Mouse (Mus musculus): ENCODE data around the gene Insig1. TPM values are rescaled to one million over a fixed set of nuclear protein-coding genes. Genes with fewer than 3 reads are reported as not detected.

The Insig1 gene
- polyA plus RNA-seq, 1 experiment from 2014 or later: 67.6 TPM

DNA sequence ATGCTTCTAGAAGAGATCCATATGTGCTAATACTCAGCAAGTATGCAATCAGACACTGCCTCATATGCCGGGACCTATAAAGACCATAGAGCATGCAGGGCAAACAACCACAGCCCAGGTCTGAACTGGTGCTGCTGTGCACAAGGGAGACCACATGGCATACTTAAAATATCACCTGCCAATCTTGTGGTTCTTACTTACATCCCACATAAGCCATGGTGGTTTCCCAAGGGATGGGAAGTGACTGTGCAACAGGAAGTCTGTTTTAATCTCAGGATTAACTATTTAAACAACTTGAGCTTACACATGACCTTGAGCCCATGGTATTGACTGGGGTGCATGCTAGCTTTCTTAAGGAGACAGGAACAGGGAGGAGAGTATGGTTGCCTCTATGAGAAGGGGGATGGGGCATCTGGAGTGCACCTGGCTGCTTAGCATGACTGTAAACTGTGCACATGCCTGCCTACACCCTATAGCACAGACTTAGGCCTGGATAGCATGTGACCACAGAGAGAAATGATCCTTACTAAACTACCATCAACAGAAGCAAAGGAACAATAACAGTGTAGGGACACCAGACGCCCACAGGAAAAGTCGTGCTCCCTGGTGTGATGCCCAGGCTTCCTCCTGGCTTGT, 7.1 kb upstream of the Insig1 start:
- H3K4me3 ChIP-seq (replicated peaks): no peak overlapping the region
- no peak overlapping the region for H3K27ac ChIP-seq (replicated peaks)
- no peaks in the 10 kb centered on the region for H3K36me3 ChIP-seq (replicated peaks)
- H3K9ac ChIP-seq: no peak overlapping the region
- H3K4me2 ChIP-seq: no peak overlapping the region
- 23% methylated on average over 3 of the region's 3 CpGs for WGBS (ENCODE audit: insufficient replicate concordance)
- no peaks in the 10 kb centered on the region for H3K27me3 ChIP-seq
- no peak for ATAC-seq (ENCODE audit: insufficient read depth)
- peaks cover 35% of the 10 kb centered on the region for H3K4me1 ChIP-seq (replicated peaks)
- H3K9me3 ChIP-seq (replicated peaks): no peaks in the 10 kb centered on the region

- no peak overlapping the region for H3K4me3 ChIP-seq (replicated peaks)
- H3K27me3 ChIP-seq: no peaks in the 10 kb centered on the region
- WGBS (ENCODE audit: insufficient replicate concordance): 5% methylated on average over 4 of the region's 4 CpGs
- peak overlapping the region; percentile 60 for H3K4me2 ChIP-seq
- no peak for ATAC-seq (ENCODE audit: insufficient read depth)
- peaks cover 46% of the 10 kb centered on the region for H3K4me1 ChIP-seq (replicated peaks)
- H3K36me3 ChIP-seq (replicated peaks): no peaks in the 10 kb centered on the region
- H3K9me3 ChIP-seq (replicated peaks): no peaks in the 10 kb centered on the region
- peak overlapping the region; percentile 35; the same call in 1 of the 2 replicates for H3K9ac ChIP-seq
- H3K27ac ChIP-seq (replicated peaks): peak overlapping the region; percentile 67; the same call in 1 of the 2 replicates
Observed at GRCm38 (mm10) chr5:28065275-28065674, 5.9 kb upstream of the Insig1 start.

DNA sequence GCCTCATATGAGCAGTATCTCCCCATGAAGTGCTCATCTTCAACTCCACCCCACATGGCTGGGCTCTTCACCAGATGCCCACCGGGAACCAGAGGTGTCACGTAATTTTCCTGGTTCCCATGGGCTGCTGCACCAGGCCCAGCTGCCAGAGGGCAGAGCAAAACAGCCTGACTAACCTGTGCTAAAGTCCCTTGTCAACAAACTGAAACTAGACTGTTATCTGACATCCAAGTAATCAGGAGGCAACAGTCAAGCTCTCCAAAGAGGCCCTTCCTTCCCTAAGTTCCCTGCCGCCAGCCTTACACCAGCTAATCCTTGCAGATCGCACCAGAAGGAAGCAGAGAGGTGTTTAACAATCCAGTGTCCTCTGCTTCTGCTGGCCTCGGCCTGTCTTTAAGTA, 4.9 kb upstream of the Insig1 start:
- H3K9me3 ChIP-seq (replicated peaks): no peaks in the 10 kb centered on the region
- peak overlapping the region; percentile 60 for H3K4me2 ChIP-seq
- H3K36me3 ChIP-seq (replicated peaks): no peaks in the 10 kb centered on the region
- peak overlapping the region; percentile 67 for H3K27ac ChIP-seq (replicated peaks)
- 38% methylated on average over 5 of the region's 5 CpGs for WGBS (ENCODE audit: insufficient replicate concordance)
- H3K4me3 ChIP-seq (replicated peaks): peak overlapping the region; percentile 17; the same call in 1 of the 2 replicates
- H3K9ac ChIP-seq: peak overlapping the region; percentile 24; the same call in 1 of the 2 replicates
- no peaks in the 10 kb centered on the region for H3K27me3 ChIP-seq
- ATAC-seq (ENCODE audit: insufficient read depth): no peak
- H3K4me1 ChIP-seq (replicated peaks): peaks cover 52% of the 10 kb centered on the region

- no peaks in the 10 kb centered on the region for H3K9me3 ChIP-seq (replicated peaks)
- WGBS (ENCODE audit: insufficient replicate concordance): 35% methylated on average over 9 of the region's 9 CpGs
- peaks cover 28% of the 10 kb centered on the region for H3K36me3 ChIP-seq (replicated peaks)
- H3K4me1 ChIP-seq (replicated peaks): peaks cover 68% of the 10 kb centered on the region
- peak overlapping the region; percentile 67 for H3K9ac ChIP-seq
- peak overlapping the region; percentile 95 for H3K4me2 ChIP-seq
- H3K4me3 ChIP-seq (replicated peaks): peak overlapping the region; percentile 74
- no peaks in the 10 kb centered on the region for H3K27me3 ChIP-seq
- ATAC-seq (ENCODE audit: insufficient read depth): no peak; the same call in 1 of the 2 replicates
- H3K27ac ChIP-seq (replicated peaks): peak overlapping the region; percentile 86
Observed at GRCm38 (mm10) chr5:28070149-28070827, 875 bp upstream of the Insig1 start.

GRCm38 (mm10) chr5:28071456-28072223, 477 bp downstream of the Insig1 start:
- H3K27me3 ChIP-seq: no peaks in the 10 kb centered on the region
- ATAC-seq (ENCODE audit: insufficient read depth): peak; percentile 66
- peak overlapping the region; percentile 86 for H3K27ac ChIP-seq (replicated peaks)
- H3K9ac ChIP-seq: peak overlapping the region; percentile 74
- peak overlapping the region; percentile 74 for H3K4me3 ChIP-seq (replicated peaks)
- H3K4me2 ChIP-seq: peak overlapping the region; percentile 95
- peaks cover 55% of the 10 kb centered on the region for H3K4me1 ChIP-seq (replicated peaks)
- under 1% methylated on average over 50 of the region's 50 CpGs for WGBS (ENCODE audit: insufficient replicate concordance)
- peaks cover 41% of the 10 kb centered on the region for H3K36me3 ChIP-seq (replicated peaks)
- no peaks in the 10 kb centered on the region for H3K9me3 ChIP-seq (replicated peaks)

GRCm38 (mm10) chr5:28079431-28079830, 8.3 kb downstream of the Insig1 start:
- Histone ChIP-seq H3K9me3 (replicated peaks) (no peaks in the 10 kb centered on the region), H3K4me3 (replicated peaks) (no peak overlapping the region), H3K9ac (no peak overlapping the region), H3K4me1 (replicated peaks) (0 out of 2 replicates have a peak, but pooled peaks cover 4% of the 10 kb centered on the region), H3K27me3 (no peaks in the 10 kb centered on the region), H3K27ac (replicated peaks) (no peak overlapping the region), H3K36me3 (replicated peaks) (peaks cover 32% of the 10 kb centered on the region), H3K4me2 (no peak overlapping the region)
- ATAC-seq (ENCODE audit: insufficient read depth): no peak
- 61% methylated on average over 2 of the region's 2 CpGs for WGBS (ENCODE audit: insufficient replicate concordance)

GRCm38 (mm10) chr5:28081127-28081526, 10.0 kb downstream of the Insig1 start:
- no peak overlapping the region for H3K4me2 ChIP-seq
- H3K4me1 ChIP-seq (replicated peaks): 0 out of 2 replicates have a peak, but pooled peaks cover 4% of the 10 kb centered on the region
- no peaks in the 10 kb centered on the region for H3K27me3 ChIP-seq
- WGBS (ENCODE audit: insufficient replicate concordance): 38% methylated on average over 2 of the region's 2 CpGs
- no peak for ATAC-seq (ENCODE audit: insufficient read depth)
- H3K9me3 ChIP-seq (replicated peaks): no peaks in the 10 kb centered on the region
- no peak overlapping the region for H3K4me3 ChIP-seq (replicated peaks)
- no peak overlapping the region for H3K9ac ChIP-seq
- no peak overlapping the region for H3K27ac ChIP-seq (replicated peaks)
- peaks cover 15% of the 10 kb centered on the region for H3K36me3 ChIP-seq (replicated peaks)

GRCm38 (mm10) chr5:28081822-28082221, 10.7 kb downstream of the Insig1 start:
- Histone ChIP-seq H3K4me1 (replicated peaks) (0 out of 2 replicates have a peak, but pooled peaks cover 4% of the 10 kb centered on the region), H3K9me3 (replicated peaks) (no peaks in the 10 kb centered on the region), H3K27me3 (no peaks in the 10 kb centered on the region), H3K4me3 (replicated peaks) (no peak overlapping the region), H3K4me2 (no peak overlapping the region), H3K36me3 (replicated peaks) (peaks cover 8% of the 10 kb centered on the region), H3K9ac (no peak overlapping the region), H3K27ac (replicated peaks) (no peak overlapping the region)
- WGBS (ENCODE audit: insufficient replicate concordance): 59% methylated on average over 2 of the region's 2 CpGs
- peak; percentile 64 for ATAC-seq (ENCODE audit: insufficient read depth)

- no peak overlapping the region for H3K4me2 ChIP-seq
- no peak overlapping the region for H3K9ac ChIP-seq
- ATAC-seq (ENCODE audit: insufficient read depth): no peak
- H3K4me3 ChIP-seq (replicated peaks): no peak overlapping the region
- H3K36me3 ChIP-seq (replicated peaks): peaks cover 4% of the 10 kb centered on the region
- H3K9me3 ChIP-seq (replicated peaks): no peaks in the 10 kb centered on the region
- H3K27me3 ChIP-seq: peaks cover 2% of the 10 kb centered on the region; the same call in 1 of the 2 replicates
- H3K27ac ChIP-seq (replicated peaks): no peak overlapping the region
- WGBS (ENCODE audit: insufficient replicate concordance): 47% methylated on average over 4 of the region's 4 CpGs
- H3K4me1 ChIP-seq (replicated peaks): 0 out of 2 replicates have a peak, but pooled peaks cover 4% of the 10 kb centered on the region
Observed at GRCm38 (mm10) chr5:28082312-28082711, 11.1 kb downstream of the Insig1 start.

- Histone ChIP-seq H3K4me1 (replicated peaks) (0 out of 2 replicates have a peak, but pooled peaks cover 4% of the 10 kb centered on the region), H3K4me3 (replicated peaks) (no peak overlapping the region), H3K4me2 (no peak overlapping the region), H3K9ac (no peak overlapping the region), H3K9me3 (replicated peaks) (no peaks in the 10 kb centered on the region), H3K27ac (replicated peaks) (no peak overlapping the region), H3K27me3 (peaks cover 2% of the 10 kb centered on the region; the same call in 1 of the 2 replicates), H3K36me3 (replicated peaks) (peaks cover 2% of the 10 kb centered on the region)
- 47% methylated on average over 3 of the region's 3 CpGs for WGBS (ENCODE audit: insufficient replicate concordance)
- ATAC-seq (ENCODE audit: insufficient read depth): no peak
Observed at GRCm38 (mm10) chr5:28082796-28083195, 11.6 kb downstream of the Insig1 start.

DNA sequence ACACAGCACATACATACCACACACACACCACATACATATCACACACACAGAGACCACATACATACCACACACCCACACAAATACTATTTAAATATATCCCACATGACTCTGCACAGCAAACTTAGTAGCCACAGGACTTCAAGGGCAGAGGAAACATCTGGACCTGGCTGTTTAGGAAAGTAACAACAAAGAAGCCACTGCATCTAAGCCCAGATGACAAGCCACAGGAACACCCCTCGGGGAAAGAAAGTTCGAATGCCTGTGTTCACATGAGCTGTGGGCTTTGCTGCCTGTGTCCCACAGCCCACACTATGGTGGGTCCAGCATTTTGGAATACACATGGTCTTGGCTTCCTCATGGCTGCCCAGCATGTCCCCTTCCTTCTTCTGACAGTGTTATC, 13.6 kb downstream of the Insig1 start:
- no peak overlapping the region for H3K4me2 ChIP-seq
- 0 out of 2 replicates have a peak, but pooled peaks cover 4% of the 10 kb centered on the region for H3K4me1 ChIP-seq (replicated peaks)
- peaks cover 2% of the 10 kb centered on the region; the same call in 1 of the 2 replicates for H3K27me3 ChIP-seq
- H3K36me3 ChIP-seq (replicated peaks): no peaks in the 10 kb centered on the region
- no peak for ATAC-seq (ENCODE audit: insufficient read depth)
- H3K27ac ChIP-seq (replicated peaks): no peak overlapping the region
- H3K4me3 ChIP-seq (replicated peaks): no peak overlapping the region
- H3K9me3 ChIP-seq (replicated peaks): no peaks in the 10 kb centered on the region
- WGBS (ENCODE audit: insufficient replicate concordance): 34% methylated on average over 2 of the region's 2 CpGs
- no peak overlapping the region for H3K9ac ChIP-seq

All from liver, embryonic 15.5 days (tissue).